Mouse (Mus musculus) thymus, adult 2 months (tissue): Measurements from ENCODE around the gene Evx2. TPM values are rescaled to one million over a fixed set of nuclear protein-coding genes. Genes with fewer than 3 reads are reported as not detected.

Experiments used
- DNase-seq: peaks from one replicate; pipeline ENCODE4 v3.0.0; 2021
- H3K27ac ChIP-seq: fragments of 200-500 bp; 2 replicates; pipeline ENCODE4 v1.5.1; 2012; ENCODE audit warnings: low read length, control low read depth; ENCODE audit not compliant: control insufficient read depth, insufficient read depth
- H3K27me3 ChIP-seq: fragments of 200-500 bp; 2 replicates; pipeline ENCODE4 v1.6.1; 2012; ENCODE audit warnings: mild to moderate bottlenecking, low read length, moderate library complexity, mixed read lengths; ENCODE audit not compliant: control insufficient read depth, insufficient read depth
- H3K36me3 ChIP-seq: fragments of 200-500 bp; 2 replicates; pipeline ENCODE4 v1.6.1; 2012; ENCODE audit warnings: mild to moderate bottlenecking, low read length, moderate library complexity; ENCODE audit not compliant: control insufficient read depth, insufficient read depth
- H3K4me1 ChIP-seq: fragments of 200-500 bp; replicated peaks from 2 replicates; pipeline ENCODE4 v1.6.1; 2012; ENCODE audit warnings: low read length; ENCODE audit not compliant: control insufficient read depth, insufficient read depth
- H3K4me3 ChIP-seq: fragments of 200-500 bp; 2 replicates; pipeline ENCODE4 v1.5.1; 2012; ENCODE audit warnings: mild to moderate bottlenecking, low read length, control low read depth, moderate library complexity; ENCODE audit not compliant: control insufficient read depth, insufficient read depth
- CTCF ChIP-seq: fragments of 200-500 bp; IDR thresholded peaks from 2 replicates; pipeline ENCODE4 v1.5.1; 2012; ENCODE audit warnings: mild to moderate bottlenecking, control low read depth, low read length, moderate library complexity, borderline replicate concordance; ENCODE audit not compliant: control insufficient read depth, poor library complexity, insufficient read depth; ENCODE audit errors: extremely low read depth
- POLR2A ChIP-seq: fragments of 200-500 bp; IDR thresholded peaks from 2 replicates; pipeline ENCODE4 v1.6.1; 2012; ENCODE audit warnings: mild to moderate bottlenecking, low read length, control low read depth, moderate library complexity; ENCODE audit not compliant: control insufficient read depth, poor library complexity, insufficient read depth; ENCODE audit errors: extremely low read depth
- WGBS: fragments of 180-500 bp; shearing (Covaris S2); methylation state at CpG from one replicate; pipeline ENCODE4 v1.1.7; 2018; 5-methylcytosine and 5-hydroxymethylcytosine counted together
- polyA plus RNA-seq: library from polyadenylated mRNA; depleted of rRNA; stranded (reverse); fragments of >200 nt; gene quantifications from 2 replicates; pipeline ENCODE4 v1.2.3, GENCODE M21; 2012

Evx2 gene
- polyA plus RNA-seq, 1 experiment: not detected

GRCm38 (mm10) chr2:74666411-74666810, 7.1 kb upstream of the Evx2 start:
- DNase-seq: no peak
- no peaks in the 10 kb centered on the region for H3K36me3 ChIP-seq
- H3K27ac ChIP-seq: no peak overlapping the region
- H3K27me3 ChIP-seq: peaks cover 29% of the 10 kb centered on the region
- TF ChIP-seq CTCF: no peak
- TF ChIP-seq POLR2A: no peak
- H3K4me3 ChIP-seq: no peak overlapping the region
- no peaks in the 10 kb centered on the region for H3K4me1 ChIP-seq
- WGBS: 10% methylated on average over 7 of the region's 7 CpGs

DNA sequence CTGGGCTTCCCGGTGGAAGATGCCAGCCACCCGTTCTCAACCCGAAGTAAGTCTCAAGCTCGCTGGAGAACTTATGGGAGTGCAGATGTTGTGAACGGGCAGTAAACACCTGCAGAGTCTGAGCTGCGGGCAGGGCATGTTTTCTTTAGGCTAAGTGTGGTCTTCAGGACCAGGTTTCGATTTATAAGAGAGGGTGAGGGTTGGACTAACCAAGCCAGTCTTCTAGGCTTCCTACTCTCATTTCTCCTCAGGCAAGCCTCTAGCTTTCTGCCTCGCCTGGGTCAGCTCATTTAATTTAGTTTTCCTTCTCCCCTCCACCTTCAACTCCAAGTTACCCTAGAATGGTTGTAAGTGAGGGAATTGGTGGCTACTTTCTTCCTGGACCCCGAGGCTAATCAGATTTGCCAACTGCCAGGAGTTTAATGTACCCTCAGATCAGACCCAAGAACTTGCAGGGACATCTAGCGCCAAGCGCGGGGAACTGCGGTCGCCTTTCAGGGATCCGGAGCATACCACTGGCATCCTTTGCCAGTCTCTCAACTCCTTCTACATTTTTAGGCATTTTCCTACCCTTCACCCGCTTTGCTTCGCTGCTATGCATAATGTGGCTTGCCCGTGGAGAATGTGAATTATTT, 4.1 kb upstream of the Evx2 start:
- Histone ChIP-seq H3K36me3 (no peaks in the 10 kb centered on the region), H3K27me3 (peaks cover 39% of the 10 kb centered on the region), H3K4me1 (no peaks in the 10 kb centered on the region), H3K4me3 (no peak overlapping the region), H3K27ac (no peak overlapping the region)
- no peak for TF ChIP-seq POLR2A
- TF ChIP-seq CTCF: 0 out of 2 replicates have a peak, but pooled peaks have one; percentile 32
- no peak for DNase-seq
- WGBS: 7% methylated on average over 18 of the region's 18 CpGs

DNA sequence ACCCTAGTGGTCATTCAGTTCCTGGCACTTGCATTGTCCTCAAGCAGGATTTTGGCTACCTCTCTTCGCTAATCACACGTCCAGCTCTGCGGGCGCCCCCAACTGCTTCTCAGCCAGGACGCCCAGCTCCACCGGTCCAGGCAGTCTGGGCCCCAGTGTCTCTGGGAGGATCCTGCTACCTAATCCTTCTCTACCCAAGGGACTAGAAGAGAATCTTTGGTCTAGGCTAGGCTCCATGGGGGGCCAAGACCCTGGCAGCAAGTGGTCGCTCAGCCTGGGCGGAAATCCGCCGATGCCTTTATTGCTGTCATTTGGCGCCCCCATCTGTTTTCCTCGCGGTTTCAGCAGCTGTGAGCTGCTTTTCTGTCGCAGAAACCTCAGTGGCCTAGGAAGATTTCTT, 2.3 kb upstream of the Evx2 start:
- TF ChIP-seq POLR2A (no peak), CTCF (0 out of 2 replicates have a peak, but pooled peaks have one; percentile 22)
- Histone ChIP-seq H3K4me3 (no peak overlapping the region), H3K4me1 (no peaks in the 10 kb centered on the region), H3K27ac (no peak overlapping the region), H3K27me3 (peaks cover 39% of the 10 kb centered on the region), H3K36me3 (no peaks in the 10 kb centered on the region)
- WGBS: 12% methylated on average over 14 of the region's 14 CpGs
- no peak for DNase-seq

DNA sequence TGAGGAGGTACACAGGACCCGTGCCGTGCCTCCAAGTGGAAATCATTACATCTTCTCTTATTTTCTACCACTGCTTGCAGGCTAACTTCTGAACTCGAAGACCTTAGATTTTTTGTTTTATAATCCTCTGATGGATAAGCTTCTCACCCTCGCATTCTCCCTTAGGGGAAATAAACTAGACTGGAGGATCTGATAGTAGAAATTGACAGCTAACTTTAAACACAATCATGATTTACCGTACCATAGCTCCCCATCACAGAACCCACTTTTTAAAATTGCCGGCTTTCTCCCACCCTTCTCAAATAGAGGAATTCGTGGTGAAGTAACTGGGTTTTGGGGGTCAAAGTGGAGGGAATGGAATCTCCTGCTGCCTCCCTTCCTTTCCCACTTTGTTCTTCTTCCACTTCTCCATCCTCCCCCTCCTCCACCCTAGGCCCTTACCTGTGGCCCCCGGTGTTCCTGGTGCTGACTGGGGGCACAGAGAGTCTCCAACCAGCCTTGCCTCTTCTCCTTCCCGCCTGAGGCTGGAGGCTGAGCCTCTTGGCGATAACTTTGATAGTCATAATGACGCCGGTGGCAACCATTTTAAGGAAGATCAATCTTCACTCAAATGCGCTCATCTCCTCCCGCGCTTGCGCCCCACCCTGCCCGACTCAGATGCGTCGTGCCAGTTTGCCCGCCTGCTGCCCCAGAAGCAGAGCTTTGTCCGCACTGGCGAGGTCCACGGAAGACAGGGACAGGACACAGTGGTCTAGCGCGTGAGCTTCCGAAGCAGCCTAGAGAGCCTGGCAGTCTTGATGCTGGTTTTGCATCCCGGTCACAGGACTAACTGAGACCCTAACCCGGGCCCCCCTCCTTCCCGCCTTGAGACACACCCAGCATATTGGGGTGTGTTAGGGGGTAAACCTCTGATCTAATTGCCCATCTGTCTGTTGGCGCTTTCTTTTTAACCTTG, 1.3 kb upstream of the Evx2 start:
- Histone ChIP-seq H3K36me3 (no peaks in the 10 kb centered on the region), H3K4me1 (no peaks in the 10 kb centered on the region), H3K27me3 (peaks cover 42% of the 10 kb centered on the region), H3K27ac (no peak overlapping the region), H3K4me3 (no peak overlapping the region)
- WGBS: 8% methylated on average over 30 of the region's 30 CpGs
- TF ChIP-seq POLR2A: no peak
- no peak for DNase-seq

- no peak for DNase-seq
- Histone ChIP-seq H3K27ac (no peak overlapping the region), H3K27me3 (peaks cover 42% of the 10 kb centered on the region), H3K4me3 (no peak overlapping the region), H3K36me3 (no peaks in the 10 kb centered on the region), H3K4me1 (no peaks in the 10 kb centered on the region)
- 7% methylated on average over 47 of the region's 47 CpGs for WGBS
- TF ChIP-seq POLR2A (no peak), CTCF (no peak)
These were observed 538 bp downstream of the Evx2 start for GRCm38 (mm10) chr2:74658667-74659371.

- no peak overlapping the region for H3K27ac ChIP-seq
- WGBS: 7% methylated on average over 15 of the region's 15 CpGs
- H3K27me3 ChIP-seq: peaks cover 41% of the 10 kb centered on the region
- no peaks in the 10 kb centered on the region for H3K4me1 ChIP-seq
- no peak for TF ChIP-seq CTCF
- TF ChIP-seq POLR2A: no peak
- no peak overlapping the region for H3K4me3 ChIP-seq
- no peaks in the 10 kb centered on the region for H3K36me3 ChIP-seq
- no peak for DNase-seq
These were observed 1.2 kb downstream of the Evx2 start for GRCm38 (mm10) chr2:74658024-74658666.
